Mouse (Mus musculus) heart, postnatal 0 days (tissue): ENCODE results near the gene Lpp.

Experiments used
- CTCF ChIP-seq: IDR thresholded peaks from 2 replicates; pipeline ENCODE4 v1.5.1; 2016; ENCODE audit warnings: antibody characterized with exemption, control low read depth, low read depth
- EP300 ChIP-seq: IDR thresholded peaks from 2 replicates; pipeline ENCODE4 v1.6.1; 2016; ENCODE audit warnings: antibody characterized with exemption, low read depth

- no peak for TF ChIP-seq CTCF
- no peak for TF ChIP-seq EP300
Measured at GRCm38 (mm10) chr16:24830939-24831338, 437.6 kb downstream of the Lpp start.
